Comparison of ENCODE assay signal across 8 mouse cellular contexts in the genomic region with DNA sequence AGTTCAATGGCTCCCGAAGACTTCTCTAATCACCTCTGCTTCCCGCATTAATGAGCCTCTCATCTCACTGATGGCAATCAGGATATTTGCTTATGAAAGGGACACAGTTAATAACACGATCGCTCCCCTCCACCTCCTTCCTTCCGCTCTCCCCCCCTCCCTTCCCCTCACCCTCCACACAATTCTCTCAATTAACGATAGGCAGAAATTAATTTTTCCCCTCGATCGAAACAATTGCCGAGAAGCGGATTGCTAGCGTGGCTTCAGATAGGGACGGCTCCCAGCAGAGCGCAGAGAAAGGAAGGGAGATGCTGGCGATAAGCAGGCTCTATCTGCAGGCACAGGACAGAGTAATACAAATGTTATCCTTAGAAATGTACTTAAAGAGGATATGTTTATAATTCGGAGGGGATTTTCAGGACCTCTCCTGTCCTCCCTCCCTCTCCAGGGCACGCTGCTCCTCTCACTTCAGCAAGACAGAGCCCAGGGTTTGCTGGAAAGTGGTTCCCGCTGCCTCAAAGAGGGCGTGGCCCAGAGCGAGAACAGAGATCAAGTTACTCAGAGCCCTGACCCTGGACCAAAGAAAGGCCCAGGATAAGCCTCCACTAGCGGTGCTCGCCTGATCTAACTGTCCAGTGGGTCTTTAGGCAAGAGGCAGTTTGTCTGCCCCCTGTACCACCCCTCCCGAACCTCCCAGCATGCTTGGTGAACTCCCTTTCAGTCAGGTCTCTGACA. TPM values are rescaled to one million over a fixed set of nuclear protein-coding genes. Genes with fewer than 3 reads are reported as not detected.
DNase-seq lines count a peak whose midpoint lies in the region; ATAC-seq lines count a peak whose summit lies in the region.

No protein-coding gene starts in this region.

- no peak for ATAC-seq in heart, embryonic 11.5 days (replicated peaks; ENCODE audit: insufficient number of reproducible peaks, low FRiP score, low TSS enrichment)
- peak; percentile 44 for ATAC-seq in midbrain, embryonic 13.5 days
- no peak for ATAC-seq in frontal cortex, adult (ENCODE audit: low TSS enrichment)

- no peaks in the 10 kb centered on the region for H3K9me3 ChIP-seq in heart, embryonic 11.5 days (replicated peaks; ENCODE audit: control insufficient read depth, low read length)
- peaks cover 3% of the 10 kb centered on the region; the same call in 1 of the 2 replicates for H3K9me3 ChIP-seq in hindbrain, embryonic 10.5 days
- no peaks in the 10 kb centered on the region for H3K9me3 ChIP-seq in midbrain, embryonic 13.5 days

- peaks cover 49% of the 10 kb centered on the region for H3K27me3 ChIP-seq in heart, embryonic 11.5 days (ENCODE audit: control insufficient read depth, insufficient read depth, low read length)
- peaks cover 79% of the 10 kb centered on the region for H3K27me3 ChIP-seq in hindbrain, embryonic 10.5 days (ENCODE audit: insufficient read depth, poor library complexity, severe bottlenecking)
- H3K27me3 ChIP-seq in midbrain, embryonic 13.5 days: peaks cover 41% of the 10 kb centered on the region

- H3K4me3 ChIP-seq in heart, embryonic 11.5 days (ENCODE audit: low read depth, low read length): no peak overlapping the region
- H3K4me3 ChIP-seq in hindbrain, embryonic 10.5 days: peak overlapping the region; percentile 52
- peak overlapping the region; percentile 28 for H3K4me3 ChIP-seq in midbrain, embryonic 13.5 days (replicated peaks)

- H3K27ac ChIP-seq in heart, embryonic 11.5 days (ENCODE audit: low read depth, low read length): no peak overlapping the region
- peak overlapping the region; percentile 78 for H3K27ac ChIP-seq in hindbrain, embryonic 10.5 days
- peak overlapping the region; percentile 59 for H3K27ac ChIP-seq in midbrain, embryonic 13.5 days

- H3K4me1 ChIP-seq in heart, embryonic 11.5 days (ENCODE audit: control insufficient read depth, insufficient read depth, low read length): peaks cover 14% of the 10 kb centered on the region; the same call in 1 of the 2 replicates
- peaks cover 44% of the 10 kb centered on the region for H3K4me1 ChIP-seq in hindbrain, embryonic 10.5 days (replicated peaks)
- H3K4me1 ChIP-seq in midbrain, embryonic 13.5 days (replicated peaks): peaks cover 57% of the 10 kb centered on the region

- H3K4me2 ChIP-seq in heart, embryonic 11.5 days: peak overlapping the region; percentile 59
- peak overlapping the region; percentile 54 for H3K4me2 ChIP-seq in midbrain, embryonic 13.5 days (replicated peaks)

- H3K36me3 ChIP-seq in heart, embryonic 11.5 days (ENCODE audit: control insufficient read depth, insufficient read depth, low read length): no peaks in the 10 kb centered on the region
- H3K36me3 ChIP-seq in hindbrain, embryonic 10.5 days: no peaks in the 10 kb centered on the region
- no peaks in the 10 kb centered on the region for H3K36me3 ChIP-seq in midbrain, embryonic 13.5 days

- 2% methylated on average over 22 of the region's 22 CpGs for WGBS in heart, embryonic 11.5 days (ENCODE audit: insufficient replicate concordance)
- WGBS in hindbrain, embryonic 10.5 days: under 1% methylated on average over 22 of the region's 22 CpGs
- 1% methylated on average over 22 of the region's 22 CpGs for WGBS in midbrain, embryonic 13.5 days

- H3K9ac ChIP-seq in heart, embryonic 11.5 days (ENCODE audit: low read depth, low read length): no peak overlapping the region
- peak overlapping the region; percentile 61 for H3K9ac ChIP-seq in midbrain, embryonic 13.5 days (replicated peaks)

- DNase-seq in heart, adult 18-20 months: no peak
- DNase-seq in MN1 (ENCODE audit: low spot score): peak; percentile 53
- peak; percentile 79 for DNase-seq in hindbrain, embryonic 10.5 days (ENCODE audit: low spot score)
- DNase-seq in right cerebral cortex, postnatal 14 days: no peak
- DNase-seq in left cerebral cortex, adult 11 months (ENCODE audit: low spot score): no peak

RNA-seq across cellular contexts. Expression of gene Gpatch2l, which starts 24.8 kb away (rescaled TPM):
- 10.8 and 14.2 TPM in 2 replicates for polyA plus RNA-seq in heart, embryonic 11.5 days (2014; fragmentation: Nextera tagmentation; extraction: Ambion mirVana)
- total RNA-seq in heart, adult 18-20 months (2021): 10 to 100 TPM; 11.8 to 13.3 TPM
- 17.7 and 17.8 TPM in 2 replicates for polyA plus RNA-seq in hindbrain, embryonic 10.5 days (2016; fragmentation: Nextera tagmentation; extraction: Ambion mirVana)
- 26.7 and 27.2 TPM in 2 replicates for polyA plus RNA-seq in midbrain, embryonic 13.5 days (2015; fragmentation: Nextera tagmentation; extraction: Ambion mirVana)

Comparison
In these comparisons a context has a peak if more than half of its experiments do, and no peak if none do; other contexts are left out.
1. DNase-seq: peak in MN1 (single experiment) and hindbrain, embryonic 10.5 days (single experiment); none in heart, adult 18-20 months (0 of 2), right cerebral cortex, postnatal 14 days (single experiment) and left cerebral cortex, adult 11 months (single experiment).